Mouse (Mus musculus) MEL (cell line): ENCODE measurements around the gene Gamt. TPM values are rescaled to one million over a fixed set of nuclear protein-coding genes. Genes with fewer than 3 reads are reported as not detected.
A peak's percentile ranks its signal among the peaks of the same experiment; 100 is the strongest.

Experiments used
- DNase-seq: peaks from one replicate; pipeline ENCODE4 v3.0.0; 2011; ENCODE audit warnings: low read depth, low spot score
- H3K27ac ChIP-seq: 2 replicates; pipeline ENCODE4 v1.5.1; 2012; ENCODE audit warnings: low read depth, mild to moderate bottlenecking, control low read depth, low read length, moderate library complexity; ENCODE audit not compliant: control insufficient read depth
- H3K27me3 ChIP-seq, 2 experiments: fragments of 150-350 bp in 1 of 2; sonication (generic) in 1 of 2; 2 replicates each; pipeline ENCODE4 v1.6.1; 2012; ENCODE audit warnings: low read length in 2 of 2, mild to moderate bottlenecking in 2 of 2, improper control_type of control experiment in 1 of 2, moderate library complexity in 1 of 2; ENCODE audit not compliant: insufficient read depth in 2 of 2, control insufficient read depth in 1 of 2
- H3K36me3 ChIP-seq, 2 experiments: 2 replicates each; pipeline ENCODE4 v1.6.1; 2012 to 2014; ENCODE audit warnings: low read length in 2 of 2, improper control_type of control experiment in 1 of 2, inconsistent platforms in 1 of 2, mild to moderate bottlenecking in 1 of 2; ENCODE audit not compliant: insufficient read depth in 2 of 2, control insufficient read depth in 1 of 2
- H3K4me1 ChIP-seq, 2 experiments: fragments of 150-350 bp in 1 of 2; sonication (generic) in 1 of 2; 2 replicates each; pipeline ENCODE4 v1.6.1; 2012; ENCODE audit warnings: low read length in 2 of 2, improper control_type of control experiment in 1 of 2, mild to moderate bottlenecking in 1 of 2; ENCODE audit not compliant: insufficient read depth in 2 of 2, control insufficient read depth in 1 of 2
- H3K4me3 ChIP-seq, 2 experiments: fragments of 150-350 bp in 1 of 2; sonication (generic) in 1 of 2; 2 replicates each; pipeline ENCODE4 v1.5.1; 2012; ENCODE audit warnings: low read depth in 2 of 2, low read length in 2 of 2, mild to moderate bottlenecking in 2 of 2, moderate library complexity in 2 of 2, control low read depth in 1 of 2, improper control_type of control experiment in 1 of 2; ENCODE audit not compliant: control insufficient read depth in 1 of 2, insufficient read depth in 1 of 2
- H3K79me2 ChIP-seq: 2 replicates; pipeline ENCODE4 v1.6.1; 2012; ENCODE audit warnings: mild to moderate bottlenecking, low read length, moderate library complexity; ENCODE audit not compliant: control insufficient read depth, poor library complexity, insufficient read depth
- H3K9ac ChIP-seq: 2 replicates; pipeline ENCODE4 v1.6.1; 2012; ENCODE audit warnings: low read depth, mild to moderate bottlenecking, control low read depth, low read length, moderate library complexity; ENCODE audit not compliant: control insufficient read depth, poor library complexity, severe bottlenecking
- H3K9me3 ChIP-seq: fragments of 150-350 bp; sonication (generic); replicated peaks from 2 replicates; pipeline ENCODE4 v1.6.1; 2012; ENCODE audit warnings: mild to moderate bottlenecking, low read length, improper control_type of control experiment, moderate library complexity; ENCODE audit not compliant: insufficient read depth
- BHLHE40 ChIP-seq: IDR thresholded peaks from 2 replicates; pipeline ENCODE4 v1.6.1; 2012; ENCODE audit warnings: low read depth, mild to moderate bottlenecking, inconsistent platforms, low read length, improper control_type of control experiment, borderline replicate concordance
- CHD1 ChIP-seq: IDR thresholded peaks from 2 replicates; pipeline ENCODE4 v1.6.1; 2012; ENCODE audit warnings: low read depth, mild to moderate bottlenecking, inconsistent platforms, low read length, improper control_type of control experiment
- CHD2 ChIP-seq: IDR thresholded peaks from 2 replicates; pipeline ENCODE4 v1.6.1; 2011; ENCODE audit warnings: low read length, improper control_type of control experiment
- CTCF ChIP-seq, 3 experiments: IDR thresholded peaks in 2 of 3; conservative IDR thresholded peaks in 1 of 3; 2 replicates each; pipeline ENCODE4 v1.5.1; 2011 to 2012; ENCODE audit warnings: low read length in 3 of 3, low read depth in 2 of 3, mild to moderate bottlenecking in 2 of 3, improper control_type of control experiment in 1 of 3, inconsistent platforms in 1 of 3, mixed read lengths in 1 of 3, moderate library complexity in 1 of 3; ENCODE audit not compliant: control insufficient read depth in 1 of 3, insufficient read depth in 1 of 3, poor library complexity in 1 of 3, severe bottlenecking in 1 of 3
- ETS1 ChIP-seq: IDR thresholded peaks from 2 replicates; pipeline ENCODE4 v1.6.1; 2012; ENCODE audit warnings: low read depth, mild to moderate bottlenecking, inconsistent platforms, low read length, improper control_type of control experiment, moderate library complexity
- GATA1 ChIP-seq: IDR thresholded peaks from 2 replicates; pipeline ENCODE4 v1.6.1; 2011; ENCODE audit warnings: low read depth, low read length, improper control_type of control experiment
- HCFC1 ChIP-seq: IDR thresholded peaks from 2 replicates; pipeline ENCODE4 v1.6.1; 2012; ENCODE audit warnings: low read depth, mild to moderate bottlenecking, inconsistent platforms, low read length, improper control_type of control experiment, moderate library complexity
- JUND ChIP-seq: IDR thresholded peaks from 2 replicates; pipeline ENCODE4 v1.6.1; 2011; ENCODE audit warnings: low read depth, mild to moderate bottlenecking, improper control_type of control experiment, low read length
- MAFK ChIP-seq: IDR thresholded peaks from 2 replicates; pipeline ENCODE4 v1.6.1; 2011; ENCODE audit warnings: low read depth, mild to moderate bottlenecking, low read length, improper control_type of control experiment, borderline replicate concordance
- MAX ChIP-seq: IDR thresholded peaks from 2 replicates; pipeline ENCODE4 v1.6.1; 2011; ENCODE audit warnings: low read length, improper control_type of control experiment
- MEF2A ChIP-seq: IDR thresholded peaks from 2 replicates; pipeline ENCODE4 v1.6.1; 2014; ENCODE audit warnings: low read depth, mild to moderate bottlenecking, inconsistent platforms, low read length, improper control_type of control experiment; ENCODE audit not compliant: poor library complexity, insufficient replicate concordance, severe bottlenecking; ENCODE audit errors: extremely low read depth
- MXI1 ChIP-seq: IDR thresholded peaks from 2 replicates; pipeline ENCODE4 v1.6.1; 2011; ENCODE audit warnings: mild to moderate bottlenecking, low read depth, low read length, improper control_type of control experiment
- NELFE ChIP-seq: IDR thresholded peaks from 2 replicates; pipeline ENCODE4 v1.6.1; 2011; ENCODE audit warnings: low read depth, low read length, improper control_type of control experiment
- NRF1 ChIP-seq: IDR thresholded peaks from 2 replicates; pipeline ENCODE4 v1.6.1; 2014; ENCODE audit warnings: low read depth, mild to moderate bottlenecking, inconsistent platforms, low read length, improper control_type of control experiment, moderate library complexity; ENCODE audit not compliant: poor library complexity, insufficient read depth, severe bottlenecking
- POLR2AphosphoS5 ChIP-seq: IDR thresholded peaks from 2 replicates; pipeline ENCODE4 v1.6.1; 2012; ENCODE audit warnings: low read depth, borderline replicate concordance, mild to moderate bottlenecking, inconsistent platforms, low read length, moderate library complexity, mixed read lengths
- TAL1 ChIP-seq: IDR thresholded peaks from 2 replicates; pipeline ENCODE4 v1.6.1; 2012; ENCODE audit warnings: mild to moderate bottlenecking, inconsistent platforms, low read length, moderate library complexity, mixed read lengths
- TBP ChIP-seq: IDR thresholded peaks from 2 replicates; pipeline ENCODE4 v1.8.0; 2011; ENCODE audit warnings: low read depth, low read length, improper control_type of control experiment
- TCF12 ChIP-seq: IDR thresholded peaks from 2 replicates; pipeline ENCODE4 v1.6.1; 2014; ENCODE audit warnings: low read depth, mild to moderate bottlenecking, inconsistent platforms, low read length, improper control_type of control experiment, moderate library complexity
- UBTF ChIP-seq: IDR thresholded peaks from 2 replicates; pipeline ENCODE4 v1.6.1; 2012; ENCODE audit warnings: low read depth, mild to moderate bottlenecking, inconsistent platforms, low read length, improper control_type of control experiment, moderate library complexity, borderline replicate concordance; ENCODE audit not compliant: insufficient read depth
- USF1 ChIP-seq: IDR thresholded peaks from 2 replicates; pipeline ENCODE4 v1.6.1; 2014; ENCODE audit warnings: low read depth, mild to moderate bottlenecking, inconsistent platforms, low read length, improper control_type of control experiment, moderate library complexity
- USF2 ChIP-seq, 2 experiments: IDR thresholded peaks; 2 replicates each; pipeline ENCODE4 v1.6.1; 2011 to 2012; ENCODE audit warnings: improper control_type of control experiment in 2 of 2, low read length in 2 of 2, borderline replicate concordance in 1 of 2, inconsistent platforms in 1 of 2, low read depth in 1 of 2, mild to moderate bottlenecking in 1 of 2; ENCODE audit not compliant: insufficient read depth in 1 of 2
- ZKSCAN1 ChIP-seq: IDR thresholded peaks from 2 replicates; pipeline ENCODE4 v1.6.1; 2012; ENCODE audit warnings: low read depth, mild to moderate bottlenecking, inconsistent platforms, low read length, improper control_type of control experiment, moderate library complexity
- ZMIZ1 ChIP-seq: IDR thresholded peaks from 2 replicates; pipeline ENCODE4 v1.6.1; 2012; ENCODE audit warnings: low read depth, mild to moderate bottlenecking, inconsistent platforms, low read length, improper control_type of control experiment, moderate library complexity
- polyA plus RNA-seq, 2 experiments: library from polyadenylated mRNA; stranded (reverse) in 1 of 2; unstranded in 1 of 2; fragments of >175 nt in 1 of 2; fragments of >200 nt in 1 of 2; gene quantifications; 2 replicates each; pipeline versions ENCODE4 v1.2.1 to v1.2.4; 2012; ENCODE audit warnings: low replicate concordance in 2 of 2, low read depth in 1 of 2; ENCODE audit not compliant: insufficient read length in 2 of 2, insufficient read depth in 1 of 2, missing spikeins in 1 of 2
- total RNA-seq: library from RNA; depleted of rRNA; stranded (reverse); fragments of 300-350 nt; gene quantifications from 2 replicates; pipeline ENCODE4 v1.2.3, GENCODE M21; 2012

The Gamt gene
- total and polyA plus RNA-seq, 3 experiments, result 6.0 to 8.4 TPM; not detected in 1

DNA sequence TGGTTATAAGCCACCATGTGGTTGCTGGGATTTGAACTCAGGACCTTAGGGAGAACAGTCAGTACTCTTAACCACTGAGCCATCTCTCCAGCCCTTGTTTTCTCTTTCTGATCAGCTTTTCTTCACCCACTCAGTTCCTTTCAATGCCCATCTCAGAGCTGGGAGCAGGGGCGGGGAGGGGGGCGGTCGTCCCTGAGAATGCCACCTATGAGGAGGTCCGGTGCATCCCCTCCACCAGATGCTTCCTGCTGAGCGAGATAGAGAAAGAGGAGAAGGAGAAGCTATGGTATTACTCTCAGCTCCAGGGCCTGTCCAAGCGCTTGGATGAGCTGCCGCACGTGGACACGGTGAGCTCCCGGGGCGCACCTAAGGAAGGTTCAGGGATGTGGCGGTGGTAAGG lies 43.6 kb upstream of the Gamt start:
- DNase-seq, result peak; percentile 68
- Histone ChIP-seq H3K27ac (no peak overlapping the region), H3K27me3 (no peaks in the 10 kb centered on the region), H3K9me3 (no peaks in the 10 kb centered on the region), H3K79me2 (no peaks in the 10 kb centered on the region), H3K4me3 (peak overlapping the region; percentile 55), H3K36me3 (no peaks in the 10 kb centered on the region), H3K9ac (peak overlapping the region; percentile 40), H3K4me1 (0 out of 4 replicates have a peak, but pooled peaks cover 0 to 2% of the 10 kb centered on the region in 2 experiments)
- TF ChIP-seq NRF1 (no peak), TAL1 (peak; percentile 65), MXI1 (0 out of 2 replicates have a peak, but pooled peaks have one; percentile 21), TBP (peak; percentile 76), MAFK (0 out of 2 replicates have a peak, but pooled peaks have one; percentile 16)

DNA sequence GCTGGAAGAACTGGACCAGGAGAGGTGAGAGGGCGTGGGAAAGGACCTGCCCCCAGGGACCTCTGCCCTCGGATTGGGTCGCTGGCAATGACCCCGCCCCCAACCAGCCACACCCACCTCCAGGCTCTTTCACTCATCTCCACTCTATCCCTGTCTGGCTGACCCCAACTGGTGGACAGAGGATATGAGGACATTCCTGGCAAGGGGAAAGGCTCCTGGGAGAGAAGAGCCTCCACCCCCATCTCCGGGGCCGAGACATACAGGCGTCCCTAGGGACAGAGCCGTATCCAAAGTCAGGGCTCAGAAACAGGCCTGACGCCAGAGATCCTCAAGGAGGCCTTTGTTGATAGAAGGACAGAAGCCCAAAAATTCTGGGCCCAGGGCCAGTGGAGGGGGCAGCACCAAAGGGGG lies 41.7 kb upstream of the Gamt start:
- TF ChIP-seq POLR2AphosphoS5, result no peak
- TF ChIP-seq JUND, result no peak
- TF ChIP-seq TCF12, result no peak
- TF ChIP-seq USF2 (IDR thresholded peaks at IDR 0.05; ENCODE audit: borderline replicate concordance in 1 of 2, insufficient read depth in 1 of 2, low read depth in 1 of 2, low read length in 2 of 2), result no peak
- TF ChIP-seq NELFE, result no peak
- no peak for TF ChIP-seq GATA1
- no peak for TF ChIP-seq NRF1
- no peak for TF ChIP-seq USF1
- TF ChIP-seq UBTF, result no peak
- TF ChIP-seq ETS1, result no peak
- no peak for TF ChIP-seq MAX
- no peak for TF ChIP-seq ZKSCAN1
- TF ChIP-seq MEF2A, result no peak
- TF ChIP-seq HCFC1, result no peak
- TF ChIP-seq CHD1, result no peak
- TF ChIP-seq CHD2, result no peak
- no peak for TF ChIP-seq BHLHE40
- TF ChIP-seq CTCF (IDR thresholded peaks at IDR 0.05 in 2 of 3, conservative IDR thresholded peaks at IDR 0.05 in 1 of 3; ENCODE audit: control insufficient read depth in 1 of 3, insufficient read depth in 1 of 3, low read depth in 2 of 3, low read length in 3 of 3, poor library complexity in 1 of 3, severe bottlenecking in 1 of 3), result no peak
- TF ChIP-seq ZMIZ1, result no peak
- no peak for TF ChIP-seq TAL1
- H3K4me1 ChIP-seq, result peaks cover 0 to 4% of the 10 kb centered on the region in 2 experiments; a peak in 1 of 4 replicates

More for the DNA sequence above, 41.7 kb upstream of the Gamt start:
- Histone ChIP-seq H3K27ac (no peak overlapping the region), H3K27me3 (no peaks in the 10 kb centered on the region), H3K36me3 (no peaks in the 10 kb centered on the region), H3K9me3 (no peaks in the 10 kb centered on the region), H3K4me3 (no peak overlapping the region), H3K79me2 (no peaks in the 10 kb centered on the region), H3K9ac (no peak overlapping the region)
- DNase-seq, result no peak
